Mouse (Mus musculus): ENCODE measurements around the gene Cbfa2t3. TPM values are rescaled to one million over a fixed set of nuclear protein-coding genes. Genes with fewer than 3 reads are reported as not detected.

Cbfa2t3 gene
- total RNA-seq, 2 experiments from 2014 or later, result 12.0 to 14.3 TPM

GRCm38 (mm10) chr8:122665221-122665620 lies 33.7 kb downstream of the Cbfa2t3 start:
- peak; percentile 62 for DNase-seq

GRCm38 (mm10) chr8:122663670-122664069 lies 35.2 kb downstream of the Cbfa2t3 start:
- DNase-seq, result no peak

GRCm38 (mm10) chr8:122663106-122663505 lies 35.8 kb downstream of the Cbfa2t3 start:
- no peak for DNase-seq

GRCm38 (mm10) chr8:122661894-122662293 lies 37.0 kb downstream of the Cbfa2t3 start:
- DNase-seq, result no peak

GRCm38 (mm10) chr8:122661138-122661537 lies 37.8 kb downstream of the Cbfa2t3 start:
- peak; percentile 63 for DNase-seq

GRCm38 (mm10) chr8:122660022-122660421 lies 38.9 kb downstream of the Cbfa2t3 start:
- DNase-seq, result no peak

GRCm38 (mm10) chr8:122658807-122659160 lies 40.1 kb downstream of the Cbfa2t3 start:
- DNase-seq, result no peak

GRCm38 (mm10) chr8:122658149-122658806 lies 40.6 kb downstream of the Cbfa2t3 start:
- DNase-seq, result no peak

- peak; percentile 88 for DNase-seq
Measured at GRCm38 (mm10) chr8:122656056-122656999, 42.6 kb downstream of the Cbfa2t3 start.

- peak; percentile 69 for DNase-seq
Measured at GRCm38 (mm10) chr8:122654768-122655167, 44.1 kb downstream of the Cbfa2t3 start.

GRCm38 (mm10) chr8:122652643-122653042 lies 46.3 kb downstream of the Cbfa2t3 start:
- DNase-seq, result no peak

- DNase-seq, result no peak
Measured at GRCm38 (mm10) chr8:122651326-122651921, 47.5 kb downstream of the Cbfa2t3 start.

GRCm38 (mm10) chr8:122648192-122648970 lies 50.5 kb downstream of the Cbfa2t3 start:
- no peak for DNase-seq

- no peak for DNase-seq
Measured at GRCm38 (mm10) chr8:122646337-122646736, 52.6 kb downstream of the Cbfa2t3 start.

GRCm38 (mm10) chr8:122644175-122644954 lies 54.5 kb downstream of the Cbfa2t3 start:
- DNase-seq, result peak; percentile 54

GRCm38 (mm10) chr8:122642071-122642470 lies 56.8 kb downstream of the Cbfa2t3 start:
- peak; percentile 81 for DNase-seq

- DNase-seq, result no peak
Measured at GRCm38 (mm10) chr8:122641406-122641805, 57.5 kb downstream of the Cbfa2t3 start.

GRCm38 (mm10) chr8:122640825-122641224 lies 58.1 kb downstream of the Cbfa2t3 start:
- DNase-seq, result no peak

- DNase-seq, result peak; percentile 67
Measured at GRCm38 (mm10) chr8:122639521-122640248, 59.2 kb downstream of the Cbfa2t3 start.

GRCm38 (mm10) chr8:122638601-122639000 lies 60.3 kb downstream of the Cbfa2t3 start:
- DNase-seq, result no peak

- no peak for DNase-seq
Measured at GRCm38 (mm10) chr8:122637230-122637629, 61.7 kb downstream of the Cbfa2t3 start.

Data from adrenal gland, postnatal 10 days (tissue).